Mouse (Mus musculus): ENCODE results near the gene Il31ra.
"Not testable (repeated sequence)": the region's sequence is repeated elsewhere in the genome, so short reads cannot be mapped to it uniquely, and the experiment has no call there.

The Il31ra gene

GRCm38 (mm10) chr13:112594260-112594659, at the start of gene Il31ra:
Il31ra (minus strand) TSS chr13:112594360.
- DNase-seq (ENCODE audit: extremely low spot score, low spot score): not testable (repeated sequence)

- no peak for DNase-seq (ENCODE audit: extremely low spot score, low spot score)
Observed at GRCm38 (mm10) chr13:112642897-112643296, 48.7 kb upstream of the Il31ra start.

DNA sequence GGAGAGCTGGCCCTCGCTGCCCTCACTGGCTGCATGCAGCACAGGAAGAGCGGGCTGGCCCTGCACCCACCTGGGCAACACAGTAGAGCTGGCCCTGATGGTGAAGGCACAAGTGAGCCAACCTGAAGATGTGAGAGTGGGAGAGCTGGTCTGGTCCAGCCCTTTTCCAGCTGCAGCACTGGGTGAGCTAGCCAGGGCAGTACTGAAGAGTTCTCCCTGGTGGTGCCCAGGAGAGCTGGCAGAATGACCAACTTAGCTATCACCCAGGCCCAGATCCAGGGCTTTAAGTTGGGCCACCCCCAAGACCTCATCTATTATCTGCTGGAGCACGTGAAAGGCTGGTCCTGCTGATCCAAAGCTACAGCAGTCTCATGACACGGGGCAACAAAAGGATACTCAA, 45.0 kb upstream of the Il31ra start:
- DNase-seq (ENCODE audit: extremely low spot score, low spot score): no peak

DNA sequence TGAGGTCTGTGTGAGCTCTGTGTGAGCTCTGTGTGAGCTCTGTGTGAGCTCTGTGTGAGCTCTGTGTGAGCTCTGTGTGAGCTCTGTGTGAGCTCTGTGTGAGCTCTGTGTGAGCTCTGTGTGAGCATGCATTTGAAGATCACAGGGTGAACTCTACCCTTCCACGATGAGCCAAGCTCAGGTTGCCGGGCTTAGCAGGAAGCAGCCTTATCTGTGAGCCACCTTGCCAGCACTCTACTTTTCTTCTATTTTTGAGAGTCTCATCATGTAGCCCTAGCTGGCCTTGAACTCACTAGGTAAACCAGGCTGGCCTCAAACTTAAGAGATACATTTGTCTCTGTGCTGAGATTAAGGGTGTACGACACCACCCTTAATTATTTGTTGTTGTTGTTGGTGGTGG, 42.3 kb upstream of the Il31ra start:
- no peak for DNase-seq (ENCODE audit: extremely low spot score, low spot score)

- no peak for DNase-seq (ENCODE audit: extremely low spot score, low spot score)
Observed at GRCm38 (mm10) chr13:112635174-112635837, 41.1 kb upstream of the Il31ra start.

- no peak for DNase-seq (ENCODE audit: extremely low spot score, low spot score)
Observed at GRCm38 (mm10) chr13:112625566-112625965, 31.4 kb upstream of the Il31ra start.

DNA sequence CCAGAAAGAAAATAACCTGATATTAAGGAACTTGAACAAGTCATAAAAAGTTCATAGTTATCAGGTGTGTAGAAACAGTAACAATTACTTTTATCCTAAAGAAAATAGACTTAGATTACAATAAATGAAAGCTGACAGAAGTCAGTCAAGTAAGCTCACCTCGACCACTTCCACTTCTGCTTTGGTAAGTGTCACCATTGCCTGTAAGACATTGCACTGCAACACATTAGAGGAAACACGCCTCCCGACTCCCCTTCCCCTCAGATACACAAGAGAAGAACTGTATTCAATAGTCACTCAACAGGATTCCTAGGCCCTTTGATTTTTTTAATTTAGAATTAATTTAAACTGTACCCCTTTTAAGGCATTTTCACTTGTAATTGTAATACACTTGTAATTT, 30.5 kb upstream of the Il31ra start:
- no peak for DNase-seq (ENCODE audit: extremely low spot score, low spot score)

- DNase-seq (ENCODE audit: extremely low spot score, low spot score): no peak
Observed at GRCm38 (mm10) chr13:112623656-112624055, 29.5 kb upstream of the Il31ra start.

GRCm38 (mm10) chr13:112621592-112621991, 27.4 kb upstream of the Il31ra start:
- DNase-seq (ENCODE audit: extremely low spot score, low spot score): no peak

DNA sequence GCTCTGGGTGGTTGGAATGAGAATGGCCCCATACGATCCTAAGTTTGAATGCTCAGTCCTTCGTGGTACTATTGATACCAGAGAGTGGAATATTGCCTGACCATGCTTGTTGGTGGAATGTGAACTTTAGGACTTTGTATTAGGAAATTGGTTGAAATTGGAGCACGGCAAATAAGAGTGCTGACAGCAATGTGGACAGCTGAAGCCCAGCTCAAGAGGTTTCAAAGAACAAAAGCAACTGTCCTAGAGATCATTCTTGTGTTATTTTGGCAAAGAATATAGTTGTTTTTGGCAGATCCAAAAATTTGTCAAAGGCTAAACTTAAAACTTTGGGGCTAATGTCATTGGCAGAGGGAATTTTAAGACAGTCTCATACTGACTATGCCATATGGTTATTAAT, 14.4 kb upstream of the Il31ra start:
- no peak for DNase-seq (ENCODE audit: extremely low spot score, low spot score)

- DNase-seq (ENCODE audit: extremely low spot score, low spot score): no peak
Observed at GRCm38 (mm10) chr13:112604411-112604810, 10.3 kb upstream of the Il31ra start.

GRCm38 (mm10) chr13:112603839-112604238, 9.7 kb upstream of the Il31ra start:
- DNase-seq (ENCODE audit: extremely low spot score, low spot score): no peak

DNA sequence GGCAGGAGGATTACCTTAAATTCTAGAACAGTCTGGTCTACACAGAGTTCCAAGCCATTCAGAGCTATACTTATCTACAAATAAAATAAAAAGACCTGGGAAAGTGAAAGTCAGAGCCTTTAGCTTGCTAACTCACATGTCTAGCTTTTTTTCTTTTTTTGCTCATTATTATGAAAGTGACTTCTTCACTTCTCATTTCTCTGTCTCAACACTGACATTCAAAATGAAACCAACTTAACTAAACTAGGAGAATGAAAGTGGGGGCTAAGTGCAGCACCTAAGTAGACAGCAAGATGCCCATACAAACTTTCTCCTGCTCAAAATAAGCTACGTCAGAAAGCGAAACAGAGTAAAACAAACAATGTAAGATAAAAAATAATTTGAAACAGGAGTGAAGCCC, 8.4 kb upstream of the Il31ra start:
- no peak for DNase-seq (ENCODE audit: extremely low spot score, low spot score)

DNA sequence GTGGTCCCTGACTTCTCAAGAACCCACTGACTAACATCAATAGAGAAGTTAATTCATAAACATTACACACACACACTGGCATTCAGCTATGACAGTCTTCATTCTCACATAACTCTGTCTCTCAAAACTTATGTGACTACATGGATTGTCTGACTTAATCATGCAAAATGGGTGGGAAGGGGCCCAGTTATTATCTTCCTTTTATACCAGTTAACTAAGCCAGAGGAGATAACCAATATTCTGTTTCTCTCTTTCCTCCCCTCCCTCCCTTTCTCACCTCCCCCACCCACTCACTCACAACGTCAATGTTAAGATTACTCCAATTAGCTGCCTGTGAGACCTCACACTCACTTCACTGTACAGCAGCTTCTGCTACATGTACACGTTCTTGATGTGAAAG, 3.9 kb downstream of the Il31ra start:
- no peak for DNase-seq (ENCODE audit: extremely low spot score, low spot score)

GRCm38 (mm10) chr13:112589625-112590024, 4.5 kb downstream of the Il31ra start:
- no peak for DNase-seq (ENCODE audit: extremely low spot score, low spot score)

GRCm38 (mm10) chr13:112584556-112585237, 9.5 kb downstream of the Il31ra start:
- DNase-seq (ENCODE audit: extremely low spot score, low spot score): no peak

GRCm38 (mm10) chr13:112582291-112582690, 11.9 kb downstream of the Il31ra start:
- DNase-seq (ENCODE audit: extremely low spot score, low spot score): no peak

- DNase-seq (ENCODE audit: extremely low spot score, low spot score): no peak
Observed at GRCm38 (mm10) chr13:112581796-112582195, 12.4 kb downstream of the Il31ra start.

- DNase-seq (ENCODE audit: extremely low spot score, low spot score): no peak
Observed at GRCm38 (mm10) chr13:112580590-112581320, 13.4 kb downstream of the Il31ra start.

DNA sequence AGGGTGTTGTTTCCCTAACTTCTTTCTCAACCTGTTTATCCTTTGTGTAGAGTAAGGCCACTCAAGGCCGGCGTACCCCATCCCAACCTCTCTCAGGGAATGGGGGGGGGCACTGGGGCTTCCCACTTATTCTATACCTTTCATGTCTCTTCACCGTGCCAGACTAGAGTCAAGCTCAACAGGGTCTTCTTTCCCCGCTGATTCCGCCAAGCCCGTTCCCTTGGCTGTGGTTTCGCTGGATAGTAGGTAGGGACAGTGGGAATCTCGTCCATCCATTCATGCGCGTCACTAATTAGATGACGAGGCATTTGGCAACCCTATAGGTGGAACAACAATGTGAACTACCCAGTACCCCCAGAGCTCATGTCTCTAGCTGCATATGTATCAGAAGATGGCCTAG, 16.1 kb downstream of the Il31ra start:
- not testable (repeated sequence) for DNase-seq (ENCODE audit: extremely low spot score, low spot score)

DNA sequence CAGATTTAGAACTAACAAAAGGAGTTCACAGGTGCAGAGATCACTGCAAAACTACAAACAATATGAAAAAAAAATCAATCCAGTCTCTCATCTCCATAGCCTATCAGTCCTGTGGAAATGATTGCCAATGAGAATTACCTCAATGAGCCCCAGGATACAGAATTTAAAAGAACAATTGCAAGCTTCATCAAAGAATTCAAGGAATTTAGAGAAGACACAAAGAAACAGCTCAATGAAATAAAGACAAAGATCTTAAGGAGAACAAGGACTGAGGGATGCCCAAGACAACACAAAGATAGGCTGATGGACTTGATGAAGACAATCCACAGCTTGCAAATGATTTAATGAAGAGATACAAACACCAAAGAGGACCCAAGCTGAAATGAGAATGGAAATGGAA, 20.4 kb downstream of the Il31ra start:
- no peak for DNase-seq (ENCODE audit: extremely low spot score, low spot score)

- DNase-seq (ENCODE audit: extremely low spot score, low spot score): no peak
Observed at GRCm38 (mm10) chr13:112570768-112571167, 23.4 kb downstream of the Il31ra start.

All from neural tube, embryonic 10.5 days (tissue).